Mouse (Mus musculus) olfactory bulb, adult 2 months (tissue): ENCODE measurements around the gene Lrmda.

Experiments
- CTCF ChIP-seq: fragments of 200-500 bp; IDR thresholded peaks from 2 replicates; pipeline ENCODE4 v1.5.1; 2012; ENCODE audit warnings: low read depth, mild to moderate bottlenecking, low read length, moderate library complexity; ENCODE audit not compliant: insufficient read depth
- POLR2A ChIP-seq: fragments of 200-500 bp; IDR thresholded peaks from 2 replicates; pipeline ENCODE4 v1.6.1; 2012; ENCODE audit warnings: mild to moderate bottlenecking, low read depth, low read length, moderate library complexity; ENCODE audit not compliant: insufficient read depth

DNA sequence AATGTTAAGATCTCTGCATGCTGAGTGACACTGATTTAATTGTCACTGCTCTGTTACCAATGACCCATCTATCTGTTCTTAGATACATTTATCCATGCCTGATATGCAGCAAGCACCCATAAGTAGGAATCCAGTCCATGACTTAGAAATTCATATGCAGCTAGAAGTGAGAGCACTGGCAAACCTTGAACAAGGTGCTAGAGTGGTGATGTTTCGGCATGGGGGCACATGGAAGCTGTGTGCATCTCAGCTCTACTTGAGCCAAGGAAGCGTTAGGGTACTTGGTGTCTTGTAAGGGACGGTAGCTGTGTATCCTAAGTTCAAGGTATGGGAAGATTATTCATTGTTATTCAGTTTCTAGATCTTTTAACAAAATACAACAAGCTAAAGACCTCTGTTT is 896.0 kb downstream of the Lrmda start:
- TF ChIP-seq CTCF = no peak
- no peak for TF ChIP-seq POLR2A
